Mouse (Mus musculus) MEL (cell line): Measurements from ENCODE around the gene Ppfibp1.

Experiments used
- CTCF ChIP-seq, 3 experiments: IDR thresholded peaks in 2 of 3; conservative IDR thresholded peaks in 1 of 3; 2 replicates each; pipeline ENCODE4 v1.5.1; 2011 to 2012; ENCODE audit warnings: low read length in 3 of 3, low read depth in 2 of 3, mild to moderate bottlenecking in 2 of 3, improper control_type of control experiment in 1 of 3, inconsistent platforms in 1 of 3, mixed read lengths in 1 of 3, moderate library complexity in 1 of 3; ENCODE audit not compliant: control insufficient read depth in 1 of 3, insufficient read depth in 1 of 3, poor library complexity in 1 of 3, severe bottlenecking in 1 of 3
- EP300 ChIP-seq, 2 experiments: IDR thresholded peaks; 2 replicates each; pipeline ENCODE4 v1.6.1; 2011; ENCODE audit warnings: improper control_type of control experiment in 2 of 2, low read length in 2 of 2, low read depth in 1 of 2, mild to moderate bottlenecking in 1 of 2
- GATA1 ChIP-seq: IDR thresholded peaks from 2 replicates; pipeline ENCODE4 v1.6.1; 2011; ENCODE audit warnings: low read depth, low read length, improper control_type of control experiment
- POLR2A ChIP-seq, 2 experiments: IDR thresholded peaks; 2 replicates each; pipeline ENCODE4 v1.6.1; 2011 to 2012; ENCODE audit warnings: low read length in 2 of 2, mild to moderate bottlenecking in 2 of 2, control low read depth in 1 of 2, improper control_type of control experiment in 1 of 2, low read depth in 1 of 2, moderate library complexity in 1 of 2; ENCODE audit not compliant: control insufficient read depth in 1 of 2, insufficient read depth in 1 of 2, poor library complexity in 1 of 2
- USF1 ChIP-seq: IDR thresholded peaks from 2 replicates; pipeline ENCODE4 v1.6.1; 2014; ENCODE audit warnings: low read depth, mild to moderate bottlenecking, inconsistent platforms, low read length, improper control_type of control experiment, moderate library complexity

GRCm38 (mm10) chr6:146999755-147000154, 111.5 kb downstream of the Ppfibp1 start:
- TF ChIP-seq POLR2A (IDR thresholded peaks at IDR 0.05; ENCODE audit: control insufficient read depth in 1 of 2, insufficient read depth in 1 of 2, low read depth in 1 of 2, low read length in 2 of 2, poor library complexity in 1 of 2) (no peak), EP300 (IDR thresholded peaks at IDR 0.05; ENCODE audit: low read depth in 1 of 2, low read length in 2 of 2) (no peak), CTCF (IDR thresholded peaks at IDR 0.05 in 2 of 3, conservative IDR thresholded peaks at IDR 0.05 in 1 of 3; ENCODE audit: control insufficient read depth in 1 of 3, insufficient read depth in 1 of 3, low read depth in 2 of 3, low read length in 3 of 3, poor library complexity in 1 of 3, severe bottlenecking in 1 of 3) (no peak), GATA1 (no peak), USF1 (no peak)
